Mouse (Mus musculus): Measurements from ENCODE around the gene Map9. TPM values are rescaled to one million over a fixed set of nuclear protein-coding genes. Genes with fewer than 3 reads are reported as not detected.
"Not testable (repeated sequence)": the region's sequence is repeated elsewhere in the genome, so short reads cannot be mapped to it uniquely, and the experiment has no call there.

The Map9 gene
- polyA plus RNA-seq, 1 experiment from 2014 or later = 78.4 TPM

DNA sequence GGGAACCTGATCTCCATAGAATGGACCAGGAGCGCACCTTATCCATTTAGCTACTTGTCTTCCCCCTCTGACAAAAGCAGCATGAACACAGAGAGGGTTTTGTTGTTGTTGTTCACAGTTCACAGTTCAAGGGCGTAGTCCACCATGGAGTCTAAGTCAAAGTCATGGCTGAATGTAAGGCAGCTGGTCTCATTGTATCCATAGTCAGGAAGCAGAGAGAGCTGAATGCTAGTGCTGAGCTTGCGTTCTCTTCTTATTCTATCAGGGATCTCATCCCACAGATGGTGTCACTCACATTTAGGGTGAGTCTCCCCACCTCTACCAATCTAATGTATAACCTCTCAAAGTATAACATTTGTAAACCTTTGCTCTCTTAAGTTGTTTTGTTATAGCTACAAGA, 60.1 kb downstream of the Map9 start:
- WGBS = 95% methylated on average over 3 of the region's 3 CpGs
- no peak overlapping the region for H3K4me2 ChIP-seq
- H3K9me3 ChIP-seq (replicated peaks) = no peaks in the 10 kb centered on the region
- no peaks in the 10 kb centered on the region for H3K27me3 ChIP-seq (replicated peaks)
- H3K9ac ChIP-seq (replicated peaks) = no peak overlapping the region
- H3K4me1 ChIP-seq = no peaks in the 10 kb centered on the region
- H3K4me3 ChIP-seq (replicated peaks) = no peak overlapping the region
- no peaks in the 10 kb centered on the region for H3K36me3 ChIP-seq
- no peak overlapping the region for H3K27ac ChIP-seq (replicated peaks)
- no peak for ATAC-seq (ENCODE audit: low FRiP score)

DNA sequence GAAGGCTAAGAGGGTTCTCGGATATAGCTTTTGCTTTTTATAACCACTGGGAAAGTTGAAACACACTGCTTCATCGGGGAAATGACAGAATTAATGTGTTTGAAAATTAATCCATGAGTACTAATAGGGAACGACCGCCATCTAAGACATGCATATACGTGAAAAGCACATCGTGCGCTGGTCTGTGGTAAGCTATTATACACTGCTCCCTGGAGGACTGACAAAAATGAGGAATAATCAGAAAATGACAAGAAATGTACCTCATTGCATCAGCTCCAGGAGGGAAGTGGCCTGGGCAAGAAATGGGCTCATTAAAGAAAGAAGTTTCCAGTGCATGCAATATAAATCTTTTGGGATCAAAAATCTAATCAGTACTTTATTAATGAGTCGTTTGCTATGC, 77.5 kb downstream of the Map9 start:
- WGBS = 76% methylated on average over 8 of the region's 8 CpGs
- H3K4me3 ChIP-seq (replicated peaks) = no peak overlapping the region
- no peaks in the 10 kb centered on the region for H3K27me3 ChIP-seq (replicated peaks)
- no peaks in the 10 kb centered on the region for H3K36me3 ChIP-seq
- ATAC-seq (ENCODE audit: low FRiP score) = no peak
- no peak overlapping the region for H3K4me2 ChIP-seq
- H3K9me3 ChIP-seq (replicated peaks) = no peaks in the 10 kb centered on the region
- no peaks in the 10 kb centered on the region for H3K4me1 ChIP-seq
- H3K9ac ChIP-seq (replicated peaks) = no peak overlapping the region
- H3K27ac ChIP-seq (replicated peaks) = no peak overlapping the region

- 51% methylated on average over 3 of the region's 3 CpGs for WGBS
- Histone ChIP-seq H3K36me3 (no peaks in the 10 kb centered on the region), H3K4me1 (no peaks in the 10 kb centered on the region), H3K27ac (replicated peaks) (no peak overlapping the region), H3K4me2 (no peak overlapping the region), H3K9me3 (replicated peaks) (no peaks in the 10 kb centered on the region), H3K27me3 (replicated peaks) (no peaks in the 10 kb centered on the region), H3K4me3 (replicated peaks) (no peak overlapping the region), H3K9ac (replicated peaks) (no peak overlapping the region)
- ATAC-seq (ENCODE audit: low FRiP score) = no peak
Observed at GRCm38 (mm10) chr3:82440976-82441375, 83.1 kb downstream of the Map9 start.

- H3K4me1 ChIP-seq; H3K4me3 ChIP-seq (replicated peaks); H3K27me3 ChIP-seq (replicated peaks); H3K9ac ChIP-seq (replicated peaks); H3K9me3 ChIP-seq (replicated peaks); ATAC-seq (ENCODE audit: low FRiP score); H3K27ac ChIP-seq (replicated peaks); H3K4me2 ChIP-seq; H3K36me3 ChIP-seq: not testable (repeated sequence)
Observed at GRCm38 (mm10) chr3:82441601-82442000, 83.8 kb downstream of the Map9 start.

Other genes with a start within 250 kb of the Map9 start
- 17.0 and 20.9 TPM in 2 replicates for gene Gucy1a1, start 212.3 kb upstream of the Map9 start, polyA plus RNA-seq (2015; fragmentation: Nextera tagmentation; extraction: Ambion mirVana)
- 2.4 and 2.9 TPM in 2 replicates for gene Npy2r, start 190.0 kb downstream of the Map9 start, polyA plus RNA-seq (2015; fragmentation: Nextera tagmentation; extraction: Ambion mirVana)